Mouse (Mus musculus) adrenal gland, postnatal 0 days (tissue): ENCODE measurements around the gene Gatd1. TPM values are rescaled to one million over a fixed set of nuclear protein-coding genes. Genes with fewer than 3 reads are reported as not detected.

Experiments used
- polyA plus RNA-seq: library from polyadenylated mRNA; unstranded; fragments of >200 nt; fragmentation: Nextera tagmentation; extraction: Ambion mirVana; gene quantifications from 2 replicates; pipeline ENCODE4 v1.2.1, GENCODE M21; 2015

Gatd1 gene
- 39.9 and 53.4 TPM in 2 replicates for polyA plus RNA-seq

DNA sequence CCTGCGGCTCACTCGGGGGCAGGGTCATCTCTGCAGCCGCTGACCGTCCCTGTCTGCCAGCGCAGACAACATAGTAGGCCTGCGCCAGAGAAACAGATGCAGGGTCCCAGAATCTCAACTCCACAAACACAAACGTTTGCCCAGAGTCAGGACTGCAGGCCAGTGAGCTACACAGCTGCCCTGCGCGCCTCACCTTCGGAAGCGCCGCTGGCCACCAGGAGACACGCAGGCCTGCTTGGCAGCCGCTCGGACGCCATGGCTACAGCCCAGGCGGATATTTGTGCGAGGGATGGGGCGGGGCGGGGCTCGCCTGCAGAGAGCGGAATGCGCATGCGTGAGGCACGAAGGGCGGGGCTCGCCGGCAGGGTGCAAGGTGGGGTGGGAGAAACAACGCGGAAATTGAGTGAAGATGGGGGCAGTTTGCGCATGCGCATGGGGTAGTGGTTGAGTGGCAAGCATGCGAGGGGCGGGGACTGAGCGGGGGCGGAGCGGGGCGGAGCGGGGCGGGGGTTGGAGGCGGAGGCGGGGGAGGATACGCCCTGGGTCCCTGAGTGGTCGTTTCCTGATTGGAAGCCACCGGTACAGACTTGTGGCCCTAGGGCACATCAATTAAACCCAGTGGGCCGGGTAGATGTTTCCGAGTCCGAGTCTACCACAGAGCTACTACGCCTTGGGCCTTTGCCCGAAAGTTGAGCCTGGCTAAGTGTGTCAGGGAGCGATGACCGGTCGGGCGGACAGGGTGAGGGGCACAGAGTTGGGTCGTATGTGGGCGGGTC lies at the start of gene Gatd1:
Gene Gatd1, minus strand, starts transcription at position 328 of the 776 bp plus-strand sequence.

DNA sequence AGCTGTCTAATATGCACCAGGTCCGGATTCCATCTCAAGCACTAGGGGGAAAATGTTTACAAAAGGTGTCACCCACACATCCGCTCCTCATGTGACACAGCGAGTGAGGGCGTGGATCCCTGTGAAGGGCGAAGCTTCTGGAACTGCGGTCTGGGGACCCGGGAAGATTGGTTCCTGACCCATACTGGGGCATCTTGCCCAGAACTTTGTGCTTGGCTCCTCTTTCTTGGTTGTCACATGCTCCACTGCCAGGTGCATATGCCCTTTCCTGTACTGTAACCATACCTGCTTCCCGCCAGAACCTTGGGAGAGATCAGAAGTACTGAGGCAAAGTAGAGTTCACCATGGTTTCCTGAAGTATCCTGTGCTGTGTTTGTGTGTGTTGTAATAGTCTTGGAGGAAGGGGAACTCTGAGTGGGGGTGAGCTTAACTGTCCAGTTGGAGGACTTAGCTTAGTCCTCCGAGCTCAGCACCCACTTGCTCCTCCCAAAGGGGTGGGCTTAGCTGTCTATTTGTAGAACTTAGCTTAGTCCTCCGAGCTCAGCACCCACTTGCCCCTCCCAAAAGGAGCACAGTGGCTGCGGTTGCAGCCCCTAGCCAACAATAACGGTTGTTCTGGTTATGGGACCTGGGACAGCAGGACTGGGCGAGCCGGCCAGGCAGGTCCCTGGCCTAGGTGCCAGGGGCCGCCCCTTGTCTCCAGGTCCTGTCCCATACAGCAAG lies 46.6 kb upstream of the Gatd1 start, which contains the start of gene Cracr2b:
Gene Cracr2b, plus strand, starts transcription at position 704 of the 723 bp plus-strand sequence.

DNA sequence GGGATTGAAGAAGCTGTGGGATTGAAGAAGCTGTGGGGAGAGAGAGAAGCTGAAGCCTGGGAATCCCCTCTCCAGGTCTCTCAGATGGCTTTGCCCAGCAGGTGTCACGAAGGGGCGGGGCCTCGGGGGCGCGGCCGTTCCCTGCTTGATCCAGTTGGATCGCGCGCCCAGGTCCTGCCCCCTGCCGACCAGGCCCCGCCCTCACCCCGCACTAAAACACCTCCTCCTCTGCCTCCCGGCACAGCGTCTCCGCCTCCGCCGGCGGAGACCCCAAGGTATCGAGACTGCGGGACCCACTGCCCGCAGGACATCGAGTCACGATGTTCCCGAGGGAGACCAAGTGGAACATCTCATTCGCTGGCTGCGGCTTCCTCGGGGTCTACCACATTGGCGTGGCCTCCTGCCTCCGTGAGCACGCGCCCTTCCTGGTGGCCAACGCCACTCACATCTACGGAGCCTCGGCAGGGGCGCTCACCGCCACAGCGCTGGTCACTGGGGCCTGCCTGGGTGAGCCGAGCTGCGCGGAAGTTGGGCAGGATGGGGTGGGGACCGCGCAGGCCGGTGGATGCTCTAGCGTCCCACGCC lies 41.1 kb upstream of the Gatd1 start, which contains the start of gene Pnpla2:
Gene Pnpla2, plus strand, starts transcription at position 232 of the 585 bp plus-strand sequence.

DNA sequence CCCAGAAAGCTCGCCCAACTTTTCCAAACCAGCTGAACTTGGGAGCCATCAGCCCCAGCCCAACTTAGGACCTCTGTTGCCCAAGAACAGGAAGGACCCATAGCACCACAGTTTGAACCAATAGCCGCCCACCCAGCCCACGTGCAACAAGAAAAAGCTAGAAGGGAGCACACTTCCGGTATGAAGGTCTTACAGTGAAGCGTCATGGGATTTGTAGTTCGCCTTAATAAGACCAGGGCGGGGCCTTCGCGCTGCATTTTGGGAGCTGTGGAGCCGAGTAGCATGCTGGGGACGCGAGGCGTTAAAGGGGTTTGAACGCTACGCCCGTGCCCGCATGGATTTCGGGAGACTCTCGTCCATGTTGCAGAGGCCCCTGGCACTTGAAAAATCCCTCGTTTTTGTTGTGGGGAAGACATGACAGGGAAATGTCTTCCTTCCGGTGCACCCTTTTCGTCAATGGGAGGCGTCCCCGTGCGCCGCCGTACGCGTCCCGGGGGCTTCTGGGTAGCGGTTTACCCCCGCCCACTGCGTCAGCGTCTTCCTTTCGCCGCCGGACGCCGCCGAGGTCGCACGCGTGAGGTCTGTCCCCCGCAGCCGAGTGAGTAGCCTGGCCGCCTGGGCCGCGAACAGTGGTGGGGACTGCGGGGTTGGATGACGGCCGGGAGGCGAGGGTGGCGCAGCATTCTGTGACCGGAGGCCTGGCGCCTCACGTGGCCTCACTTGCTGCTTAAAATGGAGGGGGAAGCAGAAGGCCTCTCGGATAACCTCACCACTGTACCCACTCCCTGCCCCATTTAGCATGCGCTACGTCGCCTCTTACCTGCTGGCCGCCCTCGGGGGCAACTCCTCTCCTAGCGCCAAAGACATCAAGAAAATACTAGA lies 33.4 kb upstream of the Gatd1 start, which contains the start of gene Rplp2:
Gene Rplp2, plus strand, starts transcription at position 261 of the 882 bp plus-strand sequence.

DNA sequence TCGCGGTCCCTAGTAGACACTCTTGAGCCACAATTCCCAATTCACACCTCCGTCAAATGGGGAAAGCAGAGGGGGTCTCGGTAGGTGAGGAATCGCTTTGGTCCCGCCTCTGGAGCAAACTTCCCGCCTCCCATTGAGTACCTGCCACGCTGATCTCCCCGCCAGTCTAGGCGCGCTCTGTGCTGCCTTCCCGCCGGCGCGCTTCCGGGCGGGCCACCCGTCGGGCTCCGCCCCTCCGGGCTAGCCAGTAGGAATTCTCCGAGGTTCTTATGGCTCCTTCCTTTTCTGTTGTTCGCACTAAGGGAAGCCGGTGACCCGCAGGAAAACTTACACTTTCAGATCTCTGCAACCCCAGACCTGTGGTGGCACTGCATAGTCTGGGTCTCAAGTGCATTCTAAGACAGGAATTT lies 29.9 kb upstream of the Gatd1 start, which contains the start of gene Pidd1:
Gene Pidd1, minus strand, starts transcription at position 198 of the 410 bp plus-strand sequence.

DNA sequence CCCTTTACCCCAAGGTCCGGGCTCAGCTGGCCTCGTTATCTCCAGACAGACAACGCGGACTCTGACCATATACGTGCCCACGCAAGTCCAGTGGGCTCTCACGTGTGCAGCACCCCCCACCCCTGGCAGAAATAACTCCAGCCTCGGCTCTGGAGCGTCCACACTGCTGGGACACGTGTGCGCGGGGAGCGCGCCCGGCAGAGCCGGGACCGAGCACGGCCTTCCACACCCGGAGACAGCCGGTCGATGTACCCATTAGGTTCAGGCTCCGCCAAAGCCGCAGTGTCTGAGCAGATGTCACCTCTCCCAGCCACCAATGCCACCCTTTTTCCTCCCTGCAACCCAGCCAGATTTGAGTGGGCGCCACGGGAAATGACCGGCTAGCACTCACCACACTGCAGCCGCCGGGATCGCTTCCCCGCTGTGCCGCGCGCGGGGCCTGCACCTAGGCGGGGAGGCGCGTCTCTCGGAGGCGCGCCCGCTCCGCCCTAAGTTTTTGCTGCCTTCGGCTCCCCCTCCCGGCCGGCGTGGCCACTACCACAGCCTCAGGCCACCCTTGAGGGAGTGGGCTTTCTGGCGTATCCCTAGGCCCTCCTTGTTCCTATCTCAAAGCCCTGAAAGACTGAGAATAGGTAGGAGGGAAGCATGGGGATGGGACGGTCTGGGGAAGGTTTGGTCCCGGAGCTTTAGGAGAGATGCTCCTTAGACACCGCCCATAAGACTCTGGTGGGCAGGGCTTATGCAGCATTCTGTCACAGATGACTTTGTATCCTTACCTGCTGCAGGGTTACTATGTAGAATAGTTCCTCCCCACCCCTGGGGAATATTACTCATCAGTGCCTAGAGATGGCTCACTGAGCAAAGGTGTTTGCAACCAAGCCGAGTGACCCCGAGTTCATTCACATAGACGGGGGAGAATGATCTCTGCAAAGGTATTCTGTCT lies 23.5 kb upstream of the Gatd1 start, which contains the start of gene Slc25a22:
Gene Slc25a22, minus strand, starts transcription at position 715 of the 943 bp plus-strand sequence.

DNA sequence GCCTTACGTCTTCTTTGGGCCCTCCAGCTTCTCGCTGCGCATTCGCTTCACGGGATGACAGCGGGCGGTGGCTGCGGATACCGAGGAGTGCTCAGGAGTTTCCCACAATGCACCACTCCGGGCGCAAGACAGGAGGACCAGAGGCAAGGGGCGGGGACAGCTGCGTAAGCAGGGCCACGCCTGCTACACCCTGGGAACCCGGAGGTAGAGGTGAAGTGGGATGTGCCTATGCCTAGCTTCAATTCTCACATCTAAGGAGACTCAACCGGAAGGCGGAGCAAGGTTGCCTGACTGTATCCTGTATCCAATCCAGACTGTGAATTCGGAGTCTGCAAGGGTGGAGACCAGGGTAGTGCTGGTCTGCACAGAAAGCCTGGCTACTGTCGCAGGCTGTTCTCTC lies 15.4 kb upstream of the Gatd1 start, which contains the start of gene Cend1:
Gene Cend1, minus strand, starts transcription at position 182 of the 400 bp plus-strand sequence.

DNA sequence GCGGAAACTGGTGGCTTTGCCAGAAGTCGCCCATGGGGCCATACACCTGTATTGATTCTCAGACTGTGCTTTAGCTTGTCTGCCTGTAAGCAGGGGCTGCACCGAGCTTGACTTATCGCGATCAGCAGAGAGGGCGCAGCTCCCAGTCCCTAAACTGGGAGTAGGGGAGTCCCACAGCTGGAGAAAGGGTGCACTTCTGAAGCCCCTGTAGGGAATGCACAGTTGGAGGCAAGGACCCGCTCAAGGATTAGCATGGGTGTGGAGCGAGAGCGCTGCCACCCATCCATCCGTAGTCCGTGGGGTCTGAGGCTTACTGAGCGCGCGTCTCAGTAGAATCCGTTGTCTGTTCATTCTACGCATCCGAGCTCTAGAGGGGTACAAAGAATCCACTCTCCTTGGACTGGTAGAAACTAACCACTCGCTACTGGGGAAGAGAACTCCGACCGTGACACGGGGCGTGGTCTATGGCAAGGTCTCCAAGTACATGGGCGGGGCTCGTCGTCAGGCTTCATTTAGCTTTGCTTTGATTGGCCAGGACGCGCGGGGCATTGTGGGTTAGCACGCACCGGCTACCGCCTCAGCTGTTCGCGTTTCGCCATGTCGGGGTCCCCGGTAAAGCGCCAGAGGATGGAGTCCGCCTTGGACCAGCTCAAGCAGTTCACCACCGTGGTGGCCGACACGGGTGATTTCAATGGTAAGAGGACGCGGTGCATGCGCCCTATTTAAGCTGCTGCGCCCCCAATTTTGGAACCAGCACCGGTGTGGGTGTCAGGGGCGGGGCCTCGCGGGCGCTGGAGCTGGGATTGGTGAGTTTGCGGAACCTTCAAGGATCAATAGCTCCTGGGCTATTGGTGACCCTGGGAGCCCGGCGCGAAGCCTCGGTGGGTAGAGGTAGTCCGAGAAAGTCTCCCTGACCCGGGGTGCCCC lies 22.0 kb downstream of the Gatd1 start, which contains the start of gene Taldo1:
Gene Taldo1, plus strand, starts transcription at position 575 of the 927 bp plus-strand sequence.

Other genes with a start within 250 kb of the Gatd1 start
- gene Rnh1, start 241.3 kb downstream of the Gatd1 start, polyA plus RNA-seq, result 184 and 236 TPM in 2 replicates
- 75.5 and 78.9 TPM in 2 replicates for gene Hras, start 220.1 kb downstream of the Gatd1 start, polyA plus RNA-seq
- 3.9 and 6.0 TPM in 2 replicates for gene Lrrc56, start 220.0 kb downstream of the Gatd1 start, polyA plus RNA-seq
- 0.32 and 1.2 TPM in 2 replicates for gene Lmntd2, start 200.1 kb downstream of the Gatd1 start, polyA plus RNA-seq
- gene Rassf7, start 198.3 kb downstream of the Gatd1 start, polyA plus RNA-seq, result 16.4 and 24.5 TPM in 2 replicates
- 17.0 and 25.2 TPM in 2 replicates for gene Phrf1, start 185.4 kb downstream of the Gatd1 start, polyA plus RNA-seq
- gene Irf7, start 147.7 kb downstream of the Gatd1 start, polyA plus RNA-seq, result 17.1 and 28.5 TPM in 2 replicates
- 3.5 and 5.3 TPM in 2 replicates for gene Cdhr5, start 137.3 kb downstream of the Gatd1 start, polyA plus RNA-seq
- gene Sct, start 135.0 kb downstream of the Gatd1 start, polyA plus RNA-seq, result 9.1 and 10.6 TPM in 2 replicates
- 0.19 and 0.25 TPM in 2 replicates for gene Drd4, start 122.1 kb downstream of the Gatd1 start, polyA plus RNA-seq
- 57.4 and 71.3 TPM in 2 replicates for gene Deaf1, start 86.4 kb downstream of the Gatd1 start, polyA plus RNA-seq
- gene Tmem80, start 86.4 kb downstream of the Gatd1 start, polyA plus RNA-seq, result 21.9 and 39.5 TPM in 2 replicates
- gene Eps8l2, start 75.3 kb downstream of the Gatd1 start, polyA plus RNA-seq, result 4.6 and 5.3 TPM in 2 replicates
- 338 and 567 TPM in 2 replicates for gene Taldo1, start 21.9 kb downstream of the Gatd1 start, polyA plus RNA-seq
- gene Cend1, start 15.4 kb upstream of the Gatd1 start, polyA plus RNA-seq, result 5.0 and 17.0 TPM in 2 replicates
- gene Slc25a22, start 23.8 kb upstream of the Gatd1 start, polyA plus RNA-seq, result 18.6 and 27.0 TPM in 2 replicates
- gene Pidd1, start 29.9 kb upstream of the Gatd1 start, polyA plus RNA-seq, result 2.4 and 2.8 TPM in 2 replicates
- 916 and 984 TPM in 2 replicates for gene Rplp2, start 33.2 kb upstream of the Gatd1 start, polyA plus RNA-seq
- gene Pnpla2, start 41.1 kb upstream of the Gatd1 start, polyA plus RNA-seq, result 37.4 and 82.9 TPM in 2 replicates
- 13.3 and 17.8 TPM in 2 replicates for gene Cracr2b, start 47.0 kb upstream of the Gatd1 start, polyA plus RNA-seq
- 79.0 and 90.1 TPM in 2 replicates for gene Cd151, start 53.3 kb upstream of the Gatd1 start, polyA plus RNA-seq
- 63.7 and 105 TPM in 2 replicates for gene Polr2l, start 61.0 kb upstream of the Gatd1 start, polyA plus RNA-seq
- 141 and 186 TPM in 2 replicates for gene Tspan4, start 61.1 kb upstream of the Gatd1 start, polyA plus RNA-seq
- gene Chid1, start 125.7 kb upstream of the Gatd1 start, polyA plus RNA-seq, result 25.0 and 35.0 TPM in 2 replicates
- gene Ap2a2, start 148.0 kb upstream of the Gatd1 start, polyA plus RNA-seq, result 48.3 and 57.2 TPM in 2 replicates
- 0.27 and 0.30 TPM in 2 replicates for gene Muc6, start 241.2 kb upstream of the Gatd1 start, polyA plus RNA-seq